Mouse (Mus musculus) v-Abl transformed pro-B cells (cell line): ENCODE measurements around the gene Hck.

Source experiments
- in situ Hi-C, 2 experiments: fragments of 400-800 bp; cut with MboI; formaldehyde crosslinking; loops; one replicate each; pipeline ENCODE4 v1.15.1; 2025; ENCODE audit not compliant: unreplicated experiment in 2 of 2

Gene Hck

GRCm38 (mm10) chr2:153145346-153145745 is 37.1 kb downstream of the Hck start:
- in situ Hi-C loops: loop anchor here (5.0 to 10.0 kb wide), 5 partner anchors 61 to 442 kb away; partner anchors contain the start of genes Plagl2 (in 1 of the 2) and Pofut1 (in 1 of the 2)

- in situ Hi-C loops: loop anchor here (5.0 to 10.0 kb wide), 5 partner anchors 62 to 440 kb away; partner anchors contain the start of genes Plagl2 (in 1 of the 2) and Pofut1 (in 1 of the 2)
Measured at GRCm38 (mm10) chr2:153147236-153147635, 39.0 kb downstream of the Hck start.

GRCm38 (mm10) chr2:153147715-153148114 is 39.4 kb downstream of the Hck start:
- in situ Hi-C loops: loop anchor here (5.0 to 10.0 kb wide), 5 partner anchors 63 to 440 kb away; partner anchors contain the start of genes Plagl2 (in 1 of the 2) and Pofut1 (in 1 of the 2)

- in situ Hi-C loops: loop anchor here (5.0 to 10.0 kb wide), 5 partner anchors 65 to 438 kb away; partner anchors contain the start of genes Plagl2 (in 1 of the 2) and Pofut1 (in 1 of the 2)
Measured at GRCm38 (mm10) chr2:153149742-153150141, 41.5 kb downstream of the Hck start.

GRCm38 (mm10) chr2:153151026-153151425 is 42.8 kb downstream of the Hck start:
- in situ Hi-C loops: no loop called here

- in situ Hi-C loops: no loop called here
Measured at GRCm38 (mm10) chr2:153151926-153152665, 43.8 kb downstream of the Hck start.

- in situ Hi-C loops: no loop called here
Measured at GRCm38 (mm10) chr2:153153033-153153450, 44.8 kb downstream of the Hck start.

- in situ Hi-C loops: no loop called here
Measured at GRCm38 (mm10) chr2:153157270-153157669, 49.0 kb downstream of the Hck start.

GRCm38 (mm10) chr2:153160133-153160532 is 51.9 kb downstream of the Hck start:
- in situ Hi-C loops: no loop called here

- in situ Hi-C loops: no loop called here
Measured at GRCm38 (mm10) chr2:153160844-153161683, 52.8 kb downstream of the Hck start, which contains the start of gene Tm9sf4. TSS of gene Tm9sf4 (plus strand) at chr2:153161303.

- in situ Hi-C loops: no loop called here
Measured at GRCm38 (mm10) chr2:153161684-153162080, 53.4 kb downstream of the Hck start.

GRCm38 (mm10) chr2:153167136-153167535 is 58.9 kb downstream of the Hck start:
- in situ Hi-C loops: no loop called here

GRCm38 (mm10) chr2:153168134-153168820 is 60.0 kb downstream of the Hck start:
- in situ Hi-C loops: no loop called here

GRCm38 (mm10) chr2:153170490-153171224 is 62.4 kb downstream of the Hck start:
- in situ Hi-C loops: no loop called here

GRCm38 (mm10) chr2:153171966-153172365 is 63.7 kb downstream of the Hck start:
- in situ Hi-C loops: no loop called here

GRCm38 (mm10) chr2:153175995-153176570 is 67.8 kb downstream of the Hck start:
- in situ Hi-C loops: no loop called here

- in situ Hi-C loops: no loop called here
Measured at GRCm38 (mm10) chr2:153177188-153177587, 68.9 kb downstream of the Hck start.

- in situ Hi-C loops: no loop called here
Measured at GRCm38 (mm10) chr2:153179126-153179860, 71.0 kb downstream of the Hck start.

GRCm38 (mm10) chr2:153179961-153180360 is 71.7 kb downstream of the Hck start:
- in situ Hi-C loops: no loop called here
